Mouse (Mus musculus) bone marrow, adult 2 months (tissue): ENCODE data around the gene 4930519G04Rik. TPM values are rescaled to one million over a fixed set of nuclear protein-coding genes. Genes with fewer than 3 reads are reported as not detected.
A peak's percentile ranks its signal among the peaks of the same experiment; 100 is the strongest.
"Not testable (repeated sequence)": the region's sequence is repeated elsewhere in the genome, so short reads cannot be mapped to it uniquely, and the experiment has no call there.

ENCODE experiments used
- H3K27ac ChIP-seq: fragments of 200-500 bp; 2 replicates; pipeline ENCODE4 v1.5.1; 2012; ENCODE audit warnings: low read depth, mild to moderate bottlenecking, control low read depth, inconsistent platforms, low read length; ENCODE audit not compliant: control insufficient read depth, poor library complexity, insufficient read depth
- H3K4me1 ChIP-seq: fragments of 200-500 bp; 2 replicates; pipeline ENCODE4 v1.6.1; 2011; ENCODE audit warnings: low read length; ENCODE audit not compliant: control insufficient read depth, insufficient read depth
- H3K4me3 ChIP-seq: fragments of 200-500 bp; replicated peaks from 2 replicates; pipeline ENCODE3; 2011; ENCODE audit warnings: mild to moderate bottlenecking, low read depth, low read length, control low read depth; ENCODE audit not compliant: control insufficient read depth
- CTCF ChIP-seq: fragments of 200-500 bp; IDR thresholded peaks from 2 replicates; pipeline ENCODE4 v1.5.1; 2011; ENCODE audit warnings: low read length, control low read depth; ENCODE audit not compliant: control insufficient read depth, insufficient read depth
- POLR2A ChIP-seq: fragments of 200-500 bp; IDR thresholded peaks from 2 replicates; pipeline ENCODE4 v1.6.1; 2011; ENCODE audit warnings: low read depth, mild to moderate bottlenecking, control low read depth, low read length, borderline replicate concordance; ENCODE audit not compliant: control insufficient read depth
- WGBS: fragments of 180-500 bp; shearing (Covaris S2); methylation state at CpG from one replicate; pipeline ENCODE4 v1.1.7; 2018; 5-methylcytosine and 5-hydroxymethylcytosine counted together
- polyA plus RNA-seq: library from polyadenylated mRNA; stranded (reverse); fragments of >200 nt; gene quantifications from 2 replicates; pipeline ENCODE4 v1.2.4, GENCODE M21; 2011; ENCODE audit warnings: low replicate concordance; ENCODE audit not compliant: missing spikeins, insufficient read depth, insufficient read length

4930519G04Rik gene
- polyA plus RNA-seq, result not detected in 2 replicates

GRCm38 (mm10) chr5:114853364-114853763 lies at the start of gene 4930519G04Rik:
TSS of gene 4930519G04Rik (plus strand) at chr5:114853664.
- not testable (repeated sequence) for H3K4me1 ChIP-seq, H3K4me3 ChIP-seq, H3K27ac ChIP-seq
- WGBS, result 85% methylated on average over 3 of the region's 5 CpGs

- Histone ChIP-seq H3K4me3 (no peak overlapping the region), H3K27ac (no peak overlapping the region), H3K4me1 (peaks cover 3% of the 10 kb centered on the region; the same call in 1 of the 2 replicates)
- TF ChIP-seq POLR2A, result no peak
- no peak for TF ChIP-seq CTCF
- 88% methylated on average over 13 of the region's 13 CpGs for WGBS
Observed at GRCm38 (mm10) chr5:114804335-114804734, 49.1 kb upstream of the 4930519G04Rik start.

DNA sequence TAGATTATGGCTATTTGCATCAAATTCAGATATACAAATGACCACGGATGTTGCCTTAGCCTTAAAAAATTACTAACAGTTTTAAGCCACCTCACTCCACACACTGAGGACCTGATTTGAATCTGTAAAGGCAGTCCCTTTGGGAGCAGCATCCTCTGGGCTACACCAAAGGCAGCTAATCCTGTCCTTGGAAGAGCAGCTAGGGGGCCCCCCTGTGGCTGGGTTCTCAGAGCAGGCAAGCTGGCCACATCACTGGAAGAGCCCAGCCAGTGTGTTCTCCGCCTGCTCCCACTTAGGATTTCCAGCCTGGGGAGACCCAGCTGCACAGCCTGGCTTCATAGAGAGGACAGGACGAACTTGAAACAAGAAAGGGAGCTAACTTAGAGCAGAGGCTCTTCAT lies 48.5 kb upstream of the 4930519G04Rik start:
- Histone ChIP-seq H3K4me3 (no peak overlapping the region), H3K27ac (peak overlapping the region; percentile 39; the same call in 1 of the 2 replicates), H3K4me1 (peaks cover 3% of the 10 kb centered on the region; the same call in 1 of the 2 replicates)
- TF ChIP-seq POLR2A (no peak), CTCF (0 out of 2 replicates have a peak, but pooled peaks have one; percentile 14)
- 59% methylated on average over 3 of the region's 3 CpGs for WGBS

DNA sequence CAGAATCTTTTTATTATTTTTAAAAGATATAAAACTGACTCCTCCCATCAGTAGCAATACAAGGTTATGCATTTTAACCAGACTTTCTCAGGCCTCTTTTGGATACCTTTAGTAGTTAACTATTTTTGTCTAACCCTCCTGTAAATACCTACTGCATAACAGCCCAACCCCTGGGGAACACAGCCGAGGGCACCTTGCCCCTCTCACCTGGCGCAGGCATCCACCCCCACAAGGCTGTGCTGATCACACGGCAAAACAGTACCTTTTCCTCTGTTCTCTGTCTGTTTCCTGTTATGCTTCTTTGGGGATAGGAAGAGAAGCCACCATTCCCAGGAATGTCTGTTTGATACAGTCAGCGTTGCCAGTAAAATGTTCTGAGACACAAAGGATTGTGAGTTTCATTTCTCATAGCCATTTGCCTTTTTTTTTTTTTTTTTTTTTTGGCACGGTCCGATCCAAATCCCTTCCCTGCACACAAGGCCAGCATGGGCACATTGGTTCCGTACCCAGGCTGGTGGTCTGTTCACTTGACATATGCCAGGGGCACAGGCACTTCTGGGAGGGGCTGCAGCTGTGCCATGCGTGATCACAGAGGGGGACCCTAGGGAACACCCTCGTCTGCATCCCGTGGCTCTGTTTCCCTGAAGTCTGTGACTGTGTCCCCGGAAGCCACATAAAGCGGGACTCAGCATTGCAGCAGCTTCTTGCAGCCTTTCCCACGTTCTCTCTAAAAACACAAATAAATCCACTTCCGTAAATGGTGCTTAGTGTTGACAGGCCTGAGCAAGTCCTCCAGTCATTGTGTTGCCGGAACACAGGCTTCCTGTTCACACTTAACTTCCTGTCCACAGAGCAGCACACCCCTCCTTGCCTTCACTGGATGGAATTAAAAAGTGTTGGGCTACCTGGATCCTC lies 47.8 kb upstream of the 4930519G04Rik start:
- Histone ChIP-seq H3K4me3 (peak overlapping the region; percentile 22), H3K27ac (peak overlapping the region; percentile 82), H3K4me1 (peaks cover 3% of the 10 kb centered on the region; the same call in 1 of the 2 replicates)
- TF ChIP-seq CTCF, result no peak
- no peak for TF ChIP-seq POLR2A
- WGBS, result 19% methylated on average over 15 of the region's 15 CpGs

DNA sequence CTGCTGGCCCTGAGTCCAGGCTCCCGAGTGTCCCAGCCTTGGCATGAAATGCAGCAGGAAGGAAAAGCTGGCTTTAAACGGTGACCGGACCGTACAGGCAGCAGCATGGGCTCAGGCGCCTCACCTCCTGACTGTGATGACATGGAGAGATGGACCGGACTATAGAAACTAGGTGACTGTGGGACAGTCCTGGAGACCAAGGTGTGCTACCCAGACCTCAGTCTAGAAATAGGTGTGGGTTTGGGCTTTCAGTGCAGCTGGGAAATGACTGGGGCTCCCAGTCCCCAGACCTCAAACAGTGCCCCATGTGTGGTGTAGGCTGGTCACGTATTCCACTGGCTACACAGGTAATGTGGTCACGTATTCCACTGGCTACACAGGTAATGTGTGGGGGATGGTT lies 46.8 kb upstream of the 4930519G04Rik start:
- peaks cover 3% of the 10 kb centered on the region; the same call in 1 of the 2 replicates for H3K4me1 ChIP-seq
- no peak for TF ChIP-seq CTCF
- TF ChIP-seq POLR2A, result no peak
- peak overlapping the region; percentile 82 for H3K27ac ChIP-seq
- H3K4me3 ChIP-seq, result peak overlapping the region; percentile 46
- 34% methylated on average over 8 of the region's 8 CpGs for WGBS

- Histone ChIP-seq H3K4me3 (peak overlapping the region; percentile 46), H3K27ac (peak overlapping the region; percentile 82), H3K4me1 (peaks cover 3% of the 10 kb centered on the region; the same call in 1 of the 2 replicates)
- WGBS, result 18% methylated on average over 9 of the region's 9 CpGs
- TF ChIP-seq CTCF (no peak), POLR2A (no peak)
Observed at GRCm38 (mm10) chr5:114807063-114807462, 46.4 kb upstream of the 4930519G04Rik start.

DNA sequence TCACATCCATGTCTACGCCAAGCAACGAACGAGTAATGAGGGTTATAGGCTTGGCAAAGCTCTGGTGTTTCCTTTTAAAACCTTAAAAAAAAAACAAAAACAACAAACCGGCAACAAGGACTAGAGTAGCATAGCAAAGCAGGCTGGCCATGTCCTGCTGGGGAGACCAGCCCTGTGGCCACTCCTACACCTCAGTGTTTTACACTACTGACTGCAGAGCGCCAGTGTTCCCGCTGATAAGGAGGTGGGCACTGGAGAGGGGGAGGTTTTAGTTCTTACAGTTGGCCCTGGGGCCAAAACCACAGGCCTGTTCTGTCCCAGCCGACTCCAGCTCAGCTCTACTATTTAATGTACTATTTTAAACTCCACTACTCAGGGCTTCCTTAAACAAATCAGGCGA lies 46.0 kb upstream of the 4930519G04Rik start:
- H3K4me3 ChIP-seq, result no peak overlapping the region
- WGBS, result 18% methylated on average over 8 of the region's 8 CpGs
- TF ChIP-seq POLR2A (no peak), CTCF (no peak)
- H3K27ac ChIP-seq, result peak overlapping the region; percentile 31; the same call in 1 of the 2 replicates
- peaks cover 3% of the 10 kb centered on the region; the same call in 1 of the 2 replicates for H3K4me1 ChIP-seq

- peaks cover 3% of the 10 kb centered on the region; the same call in 1 of the 2 replicates for H3K4me1 ChIP-seq
- TF ChIP-seq POLR2A, result no peak
- TF ChIP-seq CTCF, result no peak
- H3K4me3 ChIP-seq, result no peak overlapping the region
- 52% methylated on average over 6 of the region's 6 CpGs for WGBS
- no peak overlapping the region for H3K27ac ChIP-seq
Observed at GRCm38 (mm10) chr5:114807893-114808292, 45.6 kb upstream of the 4930519G04Rik start.

- Histone ChIP-seq H3K27ac (no peak overlapping the region), H3K4me1 (peaks cover 3% of the 10 kb centered on the region; the same call in 1 of the 2 replicates), H3K4me3 (no peak overlapping the region)
- TF ChIP-seq POLR2A (no peak), CTCF (no peak)
- 56% methylated on average over 8 of the region's 8 CpGs for WGBS
Observed at GRCm38 (mm10) chr5:114808385-114808784, 45.1 kb upstream of the 4930519G04Rik start.
